Mouse (Mus musculus): ENCODE measurements around the gene Ctsa.
"Not testable (repeated sequence)": the region's sequence is repeated elsewhere in the genome, so short reads cannot be mapped to it uniquely, and the experiment has no call there.

DNA sequence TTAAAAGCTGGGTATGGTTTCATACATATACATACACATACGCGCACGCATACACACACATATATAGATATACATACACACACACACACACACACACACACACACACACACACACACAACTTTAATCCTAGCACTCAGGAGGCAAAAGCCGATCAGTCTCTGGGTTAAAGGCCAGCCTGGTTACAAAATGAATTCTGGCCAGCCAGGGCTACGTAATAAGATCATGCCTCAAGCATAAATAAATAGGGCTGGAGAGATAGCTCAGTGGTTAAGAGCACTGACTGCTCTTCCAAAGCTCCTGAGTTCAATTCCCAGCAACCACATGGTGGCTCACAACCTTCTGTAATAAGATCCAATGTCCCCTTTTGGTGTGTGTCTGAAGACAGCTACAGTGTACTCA is 22.9 kb downstream of the Ctsa start:
- TF ChIP-seq CTCF (IDR thresholded peaks at IDR 0.05; ENCODE audit: control insufficient read depth, insufficient read depth, insufficient replicate concordance, low read depth, low read length); POLR2A (IDR thresholded peaks at IDR 0.05; ENCODE audit: control insufficient read depth, low read depth, low read length): not testable (repeated sequence)
